Mouse (Mus musculus): Measurements from ENCODE around the gene Foxn3. TPM values are rescaled to one million over a fixed set of nuclear protein-coding genes. Genes with fewer than 3 reads are reported as not detected.

Gene Foxn3
- polyA plus RNA-seq, 1 experiment = 35.7 TPM

DNA sequence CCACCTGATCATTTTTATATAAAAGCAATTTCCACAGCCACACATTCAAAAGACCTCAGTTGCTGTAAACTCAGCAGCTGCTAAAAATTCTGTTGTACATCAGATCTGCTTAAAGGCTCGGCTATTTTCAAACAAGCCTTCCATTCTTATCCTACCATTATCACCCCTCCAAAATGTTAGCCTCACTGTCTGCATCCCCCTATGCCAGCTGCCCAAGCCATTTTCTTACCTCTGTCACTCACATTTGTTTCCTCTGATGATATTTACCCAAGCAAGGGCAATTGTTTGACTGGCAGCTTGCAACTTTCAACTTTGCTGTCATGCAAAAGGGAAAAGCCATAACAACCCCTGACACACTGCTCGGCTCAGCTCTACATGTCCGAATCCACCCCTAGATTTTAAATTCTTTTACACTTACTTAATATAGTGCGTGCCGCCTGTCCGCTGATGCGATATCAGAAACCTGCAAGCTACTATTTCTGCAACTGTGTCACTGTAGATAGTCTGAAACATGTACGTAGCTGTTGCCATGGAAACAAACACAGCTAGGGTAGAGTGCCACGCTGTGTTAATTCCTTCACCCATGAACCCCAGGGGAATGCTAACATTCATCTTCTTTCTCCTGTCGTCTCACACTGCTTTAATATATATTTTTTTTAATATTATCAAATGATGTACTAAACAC lies 105.7 kb downstream of the Foxn3 start:
- TF ChIP-seq CTCF (IDR thresholded peaks at IDR 0.05; ENCODE audit: borderline replicate concordance, extremely low read depth, insufficient read depth, insufficient read length) (no peak), POLR2A (IDR thresholded peaks at IDR 0.05; ENCODE audit: borderline replicate concordance, extremely low read depth, insufficient read depth, insufficient read length, poor library complexity, severe bottlenecking) (no peak)

DNA sequence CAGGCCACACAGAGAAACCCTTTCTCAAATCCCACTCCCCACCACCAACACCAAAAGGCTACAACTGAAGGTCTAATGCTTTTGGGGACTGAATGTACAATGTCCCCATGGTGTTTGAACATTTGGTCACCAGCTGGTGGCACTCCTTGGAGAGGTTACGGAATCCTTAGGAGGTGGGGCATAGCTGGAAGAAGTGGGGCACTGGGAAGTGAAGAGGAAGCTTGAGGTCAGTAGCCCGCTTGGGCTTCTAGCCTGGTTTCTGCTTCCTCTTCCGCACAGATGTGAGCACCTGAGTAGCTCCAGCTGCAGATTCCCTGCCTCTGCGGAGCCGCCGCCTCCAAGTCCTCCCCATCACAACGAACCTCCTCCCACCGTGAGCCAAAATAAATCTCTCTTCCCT lies 107.8 kb downstream of the Foxn3 start:
- TF ChIP-seq CTCF (IDR thresholded peaks at IDR 0.05; ENCODE audit: borderline replicate concordance, extremely low read depth, insufficient read depth, insufficient read length) (no peak), POLR2A (IDR thresholded peaks at IDR 0.05; ENCODE audit: borderline replicate concordance, extremely low read depth, insufficient read depth, insufficient read length, poor library complexity, severe bottlenecking) (no peak)
- no peak for DNase-seq (ENCODE audit: low read depth)

More for the DNA sequence above, 105.7 kb downstream of the Foxn3 start:
- peak; percentile 85 for DNase-seq (ENCODE audit: low read depth)

DNA sequence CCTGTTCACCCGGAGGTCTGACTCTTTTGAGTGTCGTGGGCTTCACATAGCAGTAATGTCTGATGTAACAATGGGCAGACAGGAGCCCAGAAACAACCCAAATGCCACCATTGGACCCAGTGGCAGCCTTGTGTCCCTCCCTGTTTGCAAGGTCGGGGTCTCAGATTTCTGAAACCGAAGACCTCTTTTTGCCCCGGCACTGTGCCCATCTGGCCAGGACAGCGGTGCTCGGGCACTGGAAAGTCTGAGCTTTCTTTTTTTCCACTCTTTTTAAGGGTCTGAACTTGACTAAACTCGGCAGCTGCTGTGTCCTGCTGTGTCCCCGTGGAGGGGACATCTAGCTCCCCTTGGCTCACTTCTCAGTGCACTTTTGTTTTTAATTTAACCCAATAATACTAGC lies 109.0 kb downstream of the Foxn3 start:
- TF ChIP-seq POLR2A (IDR thresholded peaks at IDR 0.05; ENCODE audit: borderline replicate concordance, extremely low read depth, insufficient read depth, insufficient read length, poor library complexity, severe bottlenecking) (no peak), CTCF (IDR thresholded peaks at IDR 0.05; ENCODE audit: borderline replicate concordance, extremely low read depth, insufficient read depth, insufficient read length) (no peak)

DNA sequence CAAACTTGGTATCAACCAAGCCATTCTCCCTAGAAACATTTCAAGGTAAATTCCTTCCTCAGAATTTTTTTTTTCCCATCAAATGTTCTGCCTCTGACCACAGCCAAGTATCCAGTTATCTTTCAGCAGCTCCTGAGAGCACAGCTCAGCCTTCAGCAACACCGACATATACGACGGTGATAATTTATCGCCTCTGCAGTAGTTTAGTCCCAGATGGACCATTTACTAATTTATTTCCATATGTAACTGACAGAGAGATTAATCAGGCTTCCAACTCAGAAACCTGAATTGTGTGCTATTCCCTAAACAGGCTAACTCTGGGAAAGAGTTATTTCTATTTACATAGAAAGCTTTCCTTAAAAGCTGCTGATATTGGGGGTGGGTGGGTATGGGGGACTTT lies 109.6 kb downstream of the Foxn3 start:
- TF ChIP-seq CTCF (IDR thresholded peaks at IDR 0.05; ENCODE audit: borderline replicate concordance, extremely low read depth, insufficient read depth, insufficient read length) (no peak), POLR2A (IDR thresholded peaks at IDR 0.05; ENCODE audit: borderline replicate concordance, extremely low read depth, insufficient read depth, insufficient read length, poor library complexity, severe bottlenecking) (no peak)
- no peak for DNase-seq (ENCODE audit: low read depth)

More for the DNA sequence above, 109.0 kb downstream of the Foxn3 start:
- DNase-seq (ENCODE audit: low read depth) = no peak

DNA sequence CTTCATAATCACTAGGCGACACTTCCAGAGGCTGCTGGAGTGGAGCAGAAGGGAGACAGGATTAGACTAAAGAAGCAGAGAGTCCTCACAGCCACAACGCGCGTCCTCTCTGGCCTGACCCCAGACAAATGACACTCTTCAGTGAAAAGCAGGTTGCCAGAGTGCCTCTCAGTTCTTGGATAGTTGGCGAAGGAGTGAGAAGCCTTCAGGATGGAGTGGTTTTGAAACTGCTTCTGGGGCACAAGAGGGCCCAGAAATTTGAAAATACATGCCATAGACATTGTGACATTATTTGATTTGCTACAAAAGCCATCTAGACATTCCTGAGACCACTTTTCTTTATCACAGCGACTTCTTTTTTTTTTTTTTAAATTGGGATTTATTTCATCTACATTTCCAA lies 113.3 kb downstream of the Foxn3 start:
- no peak for DNase-seq (ENCODE audit: low read depth)
- TF ChIP-seq CTCF (IDR thresholded peaks at IDR 0.05; ENCODE audit: borderline replicate concordance, extremely low read depth, insufficient read depth, insufficient read length) = no peak
- TF ChIP-seq POLR2A (IDR thresholded peaks at IDR 0.05; ENCODE audit: borderline replicate concordance, extremely low read depth, insufficient read depth, insufficient read length, poor library complexity, severe bottlenecking) = no peak

DNA sequence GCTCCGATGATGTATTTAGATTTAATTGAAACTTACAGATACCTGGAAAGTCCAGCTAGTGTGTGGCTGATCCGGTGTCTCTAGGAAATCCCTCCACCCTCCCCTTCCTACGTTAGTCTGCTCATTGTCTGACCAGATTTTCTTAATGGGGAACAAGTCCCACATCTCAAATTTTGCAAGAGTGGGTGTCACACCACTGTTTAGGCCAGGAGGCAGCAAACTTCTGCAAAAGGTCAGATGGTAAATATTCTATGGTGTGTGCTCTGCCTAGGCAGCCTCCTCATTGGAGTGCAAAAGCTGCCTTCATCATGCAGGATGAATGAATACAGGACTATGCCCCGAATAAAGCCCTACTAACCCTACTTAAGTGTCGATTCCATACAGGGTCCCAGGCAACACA lies 115.6 kb downstream of the Foxn3 start:
- TF ChIP-seq CTCF (IDR thresholded peaks at IDR 0.05; ENCODE audit: borderline replicate concordance, extremely low read depth, insufficient read depth, insufficient read length) = no peak
- no peak for TF ChIP-seq POLR2A (IDR thresholded peaks at IDR 0.05; ENCODE audit: borderline replicate concordance, extremely low read depth, insufficient read depth, insufficient read length, poor library complexity, severe bottlenecking)
- no peak for DNase-seq (ENCODE audit: low read depth)

DNA sequence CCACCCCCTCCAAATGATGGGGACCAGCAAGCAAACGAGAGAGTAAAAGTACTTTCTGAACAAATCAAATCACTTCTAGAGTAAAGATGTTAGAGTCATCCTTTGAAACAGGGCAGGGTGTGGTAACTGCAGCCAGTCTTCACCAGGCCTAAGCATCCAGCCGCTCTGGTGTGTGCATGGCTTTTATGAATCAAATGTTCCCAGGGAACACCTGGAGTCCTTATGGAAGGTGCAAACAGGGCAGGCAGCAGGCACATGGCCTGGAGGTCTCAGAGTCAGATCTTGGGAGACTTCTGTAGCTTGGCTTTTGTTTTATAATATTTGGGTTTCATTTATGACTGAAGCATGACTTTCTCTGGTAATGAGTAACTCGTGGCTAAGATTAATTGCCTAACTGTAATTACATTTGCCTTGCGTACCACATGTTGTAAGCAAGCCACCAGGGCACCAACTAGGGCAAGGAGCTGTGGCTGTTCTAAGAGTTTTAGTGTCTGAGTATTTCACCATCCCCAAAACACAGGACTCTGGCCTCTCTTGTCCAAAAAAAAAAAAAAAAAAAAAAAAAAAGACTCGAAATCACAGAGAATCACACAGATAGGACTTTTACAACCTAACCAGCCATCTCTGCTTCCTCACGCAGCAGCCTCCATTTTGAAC lies 118.2 kb downstream of the Foxn3 start:
- DNase-seq (ENCODE audit: low read depth) = no peak
- TF ChIP-seq CTCF (IDR thresholded peaks at IDR 0.05; ENCODE audit: borderline replicate concordance, extremely low read depth, insufficient read depth, insufficient read length) (no peak), POLR2A (IDR thresholded peaks at IDR 0.05; ENCODE audit: borderline replicate concordance, extremely low read depth, insufficient read depth, insufficient read length, poor library complexity, severe bottlenecking) (no peak)

DNA sequence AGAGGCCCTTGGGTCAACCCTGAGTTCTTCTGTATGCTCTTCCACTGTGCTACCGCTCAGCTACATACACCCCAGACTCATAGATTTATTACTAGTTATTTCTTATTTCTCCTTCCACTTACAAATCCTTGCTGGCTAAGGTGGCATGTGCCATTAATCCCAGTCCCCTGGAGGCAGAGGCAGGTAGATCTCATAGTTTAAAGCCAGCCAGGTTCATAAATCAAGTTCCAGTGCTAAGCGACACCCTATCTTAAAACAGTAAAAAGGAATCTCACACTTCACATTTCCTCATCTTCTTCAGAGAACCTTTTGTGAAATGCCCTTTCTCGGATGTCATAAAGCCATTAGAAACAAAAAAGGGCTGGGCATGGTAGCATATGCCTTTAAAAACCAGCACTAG lies 120.6 kb downstream of the Foxn3 start:
- no peak for DNase-seq (ENCODE audit: low read depth)
- TF ChIP-seq CTCF (IDR thresholded peaks at IDR 0.05; ENCODE audit: borderline replicate concordance, extremely low read depth, insufficient read depth, insufficient read length) = no peak
- TF ChIP-seq POLR2A (IDR thresholded peaks at IDR 0.05; ENCODE audit: borderline replicate concordance, extremely low read depth, insufficient read depth, insufficient read length, poor library complexity, severe bottlenecking) = no peak

DNA sequence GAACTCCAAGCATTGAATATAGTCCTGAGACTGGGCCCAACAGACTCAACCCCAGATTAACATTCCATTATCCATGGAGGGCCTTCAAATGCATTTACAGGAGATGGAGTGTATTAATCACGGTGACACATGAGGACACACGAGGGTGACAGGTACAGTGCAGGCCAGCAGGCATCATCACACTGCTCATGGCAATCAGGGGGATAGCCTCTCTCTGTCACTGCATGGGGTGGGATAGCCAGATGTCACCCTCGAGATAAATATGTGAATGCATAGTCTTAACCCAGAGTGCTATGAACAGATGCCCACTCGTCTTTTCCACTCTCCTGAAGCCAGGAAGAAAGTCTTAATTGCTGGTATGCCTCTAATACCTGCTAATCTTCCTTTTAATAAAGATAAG lies 122.4 kb downstream of the Foxn3 start:
- TF ChIP-seq CTCF (IDR thresholded peaks at IDR 0.05; ENCODE audit: borderline replicate concordance, extremely low read depth, insufficient read depth, insufficient read length) = no peak
- no peak for TF ChIP-seq POLR2A (IDR thresholded peaks at IDR 0.05; ENCODE audit: borderline replicate concordance, extremely low read depth, insufficient read depth, insufficient read length, poor library complexity, severe bottlenecking)
- no peak for DNase-seq (ENCODE audit: low read depth)

DNA sequence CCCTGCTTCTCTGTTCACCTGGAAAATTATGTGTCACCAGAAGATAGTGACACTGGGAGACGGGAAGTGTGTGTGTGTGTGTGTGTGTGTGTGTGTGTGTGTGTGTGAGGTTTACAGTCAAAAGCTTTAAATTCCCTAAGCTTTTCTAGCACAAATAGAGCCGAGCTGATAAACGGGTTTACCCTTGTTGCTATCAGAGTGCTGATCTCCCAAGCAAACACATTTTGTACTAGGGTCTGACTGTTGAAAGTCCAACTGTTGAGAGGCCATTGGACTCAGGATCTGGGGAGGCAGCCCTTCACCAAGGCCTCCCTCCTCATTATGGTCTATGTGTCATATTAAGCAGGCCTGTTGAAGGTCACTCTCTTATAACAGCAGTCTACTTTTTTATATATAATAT lies 123.4 kb downstream of the Foxn3 start:
- no peak for DNase-seq (ENCODE audit: low read depth)
- TF ChIP-seq CTCF (IDR thresholded peaks at IDR 0.05; ENCODE audit: borderline replicate concordance, extremely low read depth, insufficient read depth, insufficient read length) (no peak), POLR2A (IDR thresholded peaks at IDR 0.05; ENCODE audit: borderline replicate concordance, extremely low read depth, insufficient read depth, insufficient read length, poor library complexity, severe bottlenecking) (no peak)

DNA sequence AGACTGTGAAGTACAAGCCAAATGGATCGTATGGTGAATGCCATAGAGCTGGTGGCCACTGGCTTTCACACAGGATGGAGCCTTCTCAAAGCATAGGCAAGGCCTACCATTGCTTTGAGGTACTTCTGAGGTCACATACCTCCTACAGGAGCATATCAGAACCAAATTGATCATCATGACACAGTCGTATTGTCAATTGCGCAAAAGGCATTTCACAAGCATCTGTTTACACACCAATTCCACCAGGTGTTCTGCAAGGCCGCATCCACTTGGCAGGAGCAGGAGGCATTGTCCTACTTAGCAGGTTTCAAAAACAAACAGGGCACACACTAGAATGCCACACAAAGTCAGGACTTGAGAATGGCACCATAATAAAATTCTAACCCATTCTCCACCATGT lies 128.2 kb downstream of the Foxn3 start:
- no peak for TF ChIP-seq POLR2A (IDR thresholded peaks at IDR 0.05; ENCODE audit: borderline replicate concordance, extremely low read depth, insufficient read depth, insufficient read length, poor library complexity, severe bottlenecking)
- DNase-seq (ENCODE audit: low read depth) = no peak

DNA sequence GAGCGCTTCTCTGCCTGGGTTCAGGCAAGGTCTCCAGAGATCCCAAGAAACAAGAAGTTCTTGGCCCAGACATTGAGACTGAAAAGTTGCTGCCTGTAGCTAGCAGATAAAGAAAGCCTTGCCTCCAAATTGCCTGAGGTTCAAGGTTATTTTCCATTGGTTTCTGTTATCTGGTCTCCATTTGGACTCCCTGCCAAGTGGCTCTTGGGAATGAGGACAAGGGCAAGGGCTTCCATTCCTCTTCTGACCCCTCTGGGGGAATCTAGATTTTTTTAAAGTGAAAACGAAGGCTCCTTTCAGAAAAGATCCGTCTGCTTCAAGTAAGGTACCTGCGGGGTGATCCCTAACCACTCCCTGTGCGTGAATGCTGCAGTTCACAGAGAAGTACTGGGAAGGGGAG lies 130.0 kb downstream of the Foxn3 start:
- TF ChIP-seq POLR2A (IDR thresholded peaks at IDR 0.05; ENCODE audit: borderline replicate concordance, extremely low read depth, insufficient read depth, insufficient read length, poor library complexity, severe bottlenecking) (no peak), CTCF (IDR thresholded peaks at IDR 0.05; ENCODE audit: borderline replicate concordance, extremely low read depth, insufficient read depth, insufficient read length) (no peak)
- no peak for DNase-seq (ENCODE audit: low read depth)
